Mouse (Mus musculus) cortical plate, adult 2 months (tissue): ENCODE data around the gene Zfp202.

Experiments used
- CTCF ChIP-seq: fragments of 200-500 bp; IDR thresholded peaks from 2 replicates; pipeline ENCODE4 v1.5.1; 2011; ENCODE audit warnings: mild to moderate bottlenecking, control low read depth, low read length; ENCODE audit not compliant: insufficient read depth; ENCODE audit errors: extremely low read depth
- POLR2A ChIP-seq: fragments of 200-500 bp; IDR thresholded peaks from 2 replicates; pipeline ENCODE4 v1.6.1; 2011; ENCODE audit warnings: mild to moderate bottlenecking, low read length, control low read depth; ENCODE audit not compliant: insufficient read depth; ENCODE audit errors: extremely low read depth

DNA sequence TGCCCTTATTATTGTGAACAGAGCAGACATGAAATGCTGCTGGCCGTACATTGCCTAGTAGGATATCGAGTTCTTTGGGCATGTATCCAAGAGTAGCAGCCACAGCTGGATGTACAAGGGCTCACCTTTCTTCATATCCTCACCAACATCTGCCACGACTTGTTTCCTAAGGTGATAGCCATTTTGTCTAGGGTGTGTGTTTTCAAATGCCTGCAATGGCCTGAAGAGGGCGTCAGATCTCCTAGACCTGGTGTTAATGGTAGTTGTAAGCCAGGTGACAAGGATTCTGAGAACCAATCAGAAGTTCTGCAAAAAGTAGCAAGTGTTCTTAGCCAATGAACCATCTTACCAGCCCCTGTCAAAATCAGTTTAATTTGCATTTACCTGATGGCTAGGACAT is 24.5 kb downstream of the Zfp202 start:
- TF ChIP-seq POLR2A (no peak), CTCF (no peak)
